Mouse (Mus musculus) hindbrain, embryonic 16.5 days (tissue): ENCODE measurements around the gene Mink1. TPM values are rescaled to one million over a fixed set of nuclear protein-coding genes. Genes with fewer than 3 reads are reported as not detected.

Source experiments
- ATAC-seq: fragments of 200-750 bp; cut with Nextera tagmentation; 2 replicates; pipeline ENCODE4 v1.8.0; 2017; ENCODE audit warnings: moderate TSS enrichment, moderate library complexity
- H3K27ac ChIP-seq: fragments of 300-500 bp; sonication (generic); 2 replicates; pipeline ENCODE4 v1.5.1; 2014; ENCODE audit warnings: low read depth, mild to moderate bottlenecking, control low read depth, low read length, moderate library complexity
- H3K27me3 ChIP-seq: fragments of 300-500 bp; sonication (generic); replicated peaks from 2 replicates; pipeline ENCODE4 v1.6.1; 2014; ENCODE audit warnings: low read length; ENCODE audit not compliant: control insufficient read depth, insufficient read depth
- H3K36me3 ChIP-seq: fragments of 300-500 bp; sonication (generic); 2 replicates; pipeline ENCODE4 v1.6.1; 2014; ENCODE audit warnings: mild to moderate bottlenecking, low read length, moderate library complexity, mixed read lengths; ENCODE audit not compliant: control insufficient read depth, insufficient read depth
- H3K4me1 ChIP-seq: fragments of 300-500 bp; sonication (generic); 2 replicates; pipeline ENCODE4 v1.6.1; 2014; ENCODE audit warnings: low read depth, low read length; ENCODE audit not compliant: control insufficient read depth, insufficient read depth
- H3K4me2 ChIP-seq: fragments of 300-500 bp; sonication (generic); 2 replicates; pipeline ENCODE4 v1.6.1; 2014; ENCODE audit warnings: mild to moderate bottlenecking, low read length, control low read depth, moderate library complexity
- H3K4me3 ChIP-seq: fragments of 300-500 bp; sonication (generic); 2 replicates; pipeline ENCODE4 v1.5.1; 2014; ENCODE audit warnings: mild to moderate bottlenecking, low read length, control low read depth, moderate library complexity
- H3K9ac ChIP-seq: fragments of 300-500 bp; sonication (generic); 2 replicates; pipeline ENCODE4 v1.6.1; 2014; ENCODE audit warnings: low read depth, mild to moderate bottlenecking, control low read depth, low read length, moderate library complexity
- H3K9me3 ChIP-seq: fragments of 300-500 bp; sonication (generic); 2 replicates; pipeline ENCODE4 v1.6.1; 2014; ENCODE audit warnings: mild to moderate bottlenecking, low read length, moderate library complexity; ENCODE audit not compliant: control insufficient read depth
- WGBS: fragments of 180-500 bp; shearing (Covaris S2); extraction: QIAGEN DNeasy Blood & Tissue Kit; methylation state at CpG from one replicate; pipeline ENCODE4 v1.1.7; 2014; 5-methylcytosine and 5-hydroxymethylcytosine counted together
- polyA plus RNA-seq: library from polyadenylated mRNA; unstranded; fragments of >200 nt; fragmentation: Nextera tagmentation; extraction: Ambion mirVana; gene quantifications from 2 replicates; pipeline ENCODE4 v1.2.1, GENCODE M21; 2015

Mink1 gene
- polyA plus RNA-seq, 1 experiment from 2014 or later = 14.4 TPM

GRCm38 (mm10) chr11:70594253-70594989, 31.7 kb downstream of the Mink1 start:
- H3K27me3 ChIP-seq = no peaks in the 10 kb centered on the region
- H3K27ac ChIP-seq = no peak overlapping the region
- no peak overlapping the region for H3K4me2 ChIP-seq
- 84% methylated on average over 15 of the region's 15 CpGs for WGBS
- no peak for ATAC-seq
- H3K9me3 ChIP-seq = no peaks in the 10 kb centered on the region
- no peak overlapping the region for H3K4me3 ChIP-seq
- no peaks in the 10 kb centered on the region; the same call in 1 of the 2 replicates for H3K4me1 ChIP-seq
- H3K36me3 ChIP-seq = 0 out of 2 replicates have a peak, but pooled peaks cover 9% of the 10 kb centered on the region
- no peak overlapping the region for H3K9ac ChIP-seq

GRCm38 (mm10) chr11:70595638-70596037, 33.0 kb downstream of the Mink1 start:
- Histone ChIP-seq H3K4me3 (no peak overlapping the region), H3K4me2 (no peak overlapping the region), H3K9me3 (no peaks in the 10 kb centered on the region), H3K4me1 (no peaks in the 10 kb centered on the region; the same call in 1 of the 2 replicates), H3K27me3 (no peaks in the 10 kb centered on the region), H3K9ac (no peak overlapping the region), H3K36me3 (peaks cover 12% of the 10 kb centered on the region; the same call in 1 of the 2 replicates), H3K27ac (peak overlapping the region; percentile 55; the same call in 1 of the 2 replicates)
- no peak for ATAC-seq
- WGBS = 62% methylated on average over 2 of the region's 2 CpGs

GRCm38 (mm10) chr11:70596094-70596493, 33.4 kb downstream of the Mink1 start:
- Histone ChIP-seq H3K4me2 (no peak overlapping the region), H3K4me1 (no peaks in the 10 kb centered on the region; the same call in 1 of the 2 replicates), H3K36me3 (peaks cover 12% of the 10 kb centered on the region; the same call in 1 of the 2 replicates), H3K4me3 (no peak overlapping the region), H3K27ac (peak overlapping the region; percentile 55), H3K27me3 (no peaks in the 10 kb centered on the region), H3K9ac (no peak overlapping the region), H3K9me3 (no peaks in the 10 kb centered on the region)
- ATAC-seq = peak; percentile 52; the same call in 1 of the 2 replicates
- WGBS = 47% methylated on average over 4 of the region's 4 CpGs

- Histone ChIP-seq H3K9me3 (no peaks in the 10 kb centered on the region), H3K4me1 (no peaks in the 10 kb centered on the region), H3K4me3 (no peak overlapping the region), H3K27ac (no peak overlapping the region), H3K4me2 (no peak overlapping the region), H3K36me3 (peaks cover 19% of the 10 kb centered on the region), H3K9ac (no peak overlapping the region), H3K27me3 (no peaks in the 10 kb centered on the region)
- no peak for ATAC-seq
- 81% methylated on average over 6 of the region's 6 CpGs for WGBS
Measured at GRCm38 (mm10) chr11:70597301-70597700, 34.6 kb downstream of the Mink1 start.

GRCm38 (mm10) chr11:70598451-70598953, 35.8 kb downstream of the Mink1 start:
- Histone ChIP-seq H3K9me3 (no peaks in the 10 kb centered on the region), H3K27me3 (no peaks in the 10 kb centered on the region), H3K36me3 (peaks cover 19% of the 10 kb centered on the region), H3K4me2 (no peak overlapping the region), H3K4me3 (no peak overlapping the region), H3K4me1 (no peaks in the 10 kb centered on the region), H3K27ac (no peak overlapping the region), H3K9ac (no peak overlapping the region)
- WGBS = 88% methylated on average over 9 of the region's 9 CpGs
- ATAC-seq = no peak

GRCm38 (mm10) chr11:70605024-70605566, 42.4 kb downstream of the Mink1 start:
- WGBS = 50% methylated on average over 14 of the region's 14 CpGs

GRCm38 (mm10) chr11:70606717-70607116, 44.0 kb downstream of the Mink1 start:
- WGBS = 72% methylated on average over 12 of the region's 12 CpGs
- no peak overlapping the region for H3K9ac ChIP-seq
- no peaks in the 10 kb centered on the region for H3K27me3 ChIP-seq
- ATAC-seq = no peak
- no peaks in the 10 kb centered on the region for H3K4me1 ChIP-seq
- no peak overlapping the region for H3K27ac ChIP-seq
- no peaks in the 10 kb centered on the region for H3K9me3 ChIP-seq
- H3K4me2 ChIP-seq = no peak overlapping the region
- peaks cover 52% of the 10 kb centered on the region for H3K36me3 ChIP-seq
- no peak overlapping the region for H3K4me3 ChIP-seq

More at GRCm38 (mm10) chr11:70605024-70605566, 42.4 kb downstream of the Mink1 start:
- no peak for ATAC-seq
- Histone ChIP-seq H3K9me3 (no peaks in the 10 kb centered on the region), H3K4me2 (no peak overlapping the region), H3K4me1 (no peaks in the 10 kb centered on the region), H3K27ac (no peak overlapping the region), H3K4me3 (no peak overlapping the region), H3K9ac (no peak overlapping the region), H3K36me3 (peaks cover 49% of the 10 kb centered on the region), H3K27me3 (no peaks in the 10 kb centered on the region)

- no peak overlapping the region for H3K4me3 ChIP-seq
- H3K9ac ChIP-seq = no peak overlapping the region
- no peak overlapping the region for H3K27ac ChIP-seq
- H3K36me3 ChIP-seq = peaks cover 53% of the 10 kb centered on the region
- no peaks in the 10 kb centered on the region for H3K4me1 ChIP-seq
- ATAC-seq = no peak
- no peaks in the 10 kb centered on the region for H3K27me3 ChIP-seq
- no peaks in the 10 kb centered on the region for H3K9me3 ChIP-seq
- 91% methylated on average over 9 of the region's 9 CpGs for WGBS
- no peak overlapping the region for H3K4me2 ChIP-seq
Measured at GRCm38 (mm10) chr11:70607611-70608010, 44.9 kb downstream of the Mink1 start.

GRCm38 (mm10) chr11:70608381-70609066, 45.8 kb downstream of the Mink1 start:
- Histone ChIP-seq H3K4me2 (no peak overlapping the region), H3K36me3 (peaks cover 59% of the 10 kb centered on the region), H3K27ac (no peak overlapping the region), H3K4me3 (no peak overlapping the region), H3K4me1 (no peaks in the 10 kb centered on the region), H3K27me3 (no peaks in the 10 kb centered on the region), H3K9ac (no peak overlapping the region), H3K9me3 (no peaks in the 10 kb centered on the region)
- no peak for ATAC-seq
- 88% methylated on average over 26 of the region's 26 CpGs for WGBS
